Mouse (Mus musculus) erythroblast, embryonic 14.5 days (primary cell): Measurements from ENCODE around the gene Sema4a.

Experiments
- GATA1 ChIP-seq: IDR thresholded peaks from 2 replicates; pipeline ENCODE4 v1.6.1; 2012; ENCODE audit warnings: low read length, inconsistent platforms, mixed read lengths
- TAL1 ChIP-seq: IDR thresholded peaks from 3 replicates; pipeline ENCODE4 v1.6.1; 2012; ENCODE audit warnings: low read length, inconsistent platforms, mixed read lengths

DNA sequence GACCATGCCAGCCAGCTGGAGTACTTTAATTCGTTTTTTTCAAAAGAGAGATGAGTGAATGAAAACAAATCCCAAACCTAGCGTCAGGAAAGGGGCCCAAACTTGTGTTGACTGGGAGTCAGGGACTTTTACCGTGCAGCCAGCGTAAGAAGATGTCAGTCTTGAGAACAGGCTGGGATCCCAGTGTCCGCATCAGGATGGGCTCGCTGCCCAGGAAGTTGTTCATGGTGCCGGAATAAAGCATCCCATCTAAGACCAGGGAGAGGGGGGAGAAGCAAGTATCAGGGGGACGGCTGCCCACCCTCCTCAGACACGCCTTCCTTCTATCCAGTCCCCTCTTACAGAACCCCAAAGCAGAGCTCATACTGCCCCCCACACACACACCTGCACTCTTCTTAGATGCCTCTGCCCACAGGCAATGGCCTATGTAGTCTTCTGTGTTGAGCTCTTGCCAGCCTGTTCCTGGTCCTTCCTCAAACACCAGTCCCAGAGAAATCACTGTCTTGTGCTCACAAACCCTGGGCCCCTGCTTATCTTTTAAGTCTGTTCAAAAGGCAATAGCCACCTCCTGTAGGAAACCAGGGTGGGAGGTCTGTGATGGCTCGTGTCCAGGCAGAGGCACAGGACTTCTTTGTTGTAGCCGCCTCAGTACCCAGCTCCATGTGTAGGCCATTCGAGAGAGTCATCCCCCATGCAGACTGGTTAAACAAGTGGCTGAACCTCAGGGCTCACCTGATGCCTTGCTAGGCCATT lies 10.4 kb downstream of the Sema4a start:
- TF ChIP-seq GATA1: no peak
- TF ChIP-seq TAL1: no peak
